Mouse (Mus musculus) hindbrain, embryonic 12.5 days (tissue): ENCODE data around the gene Gm21708. TPM values are rescaled to one million over a fixed set of nuclear protein-coding genes. Genes with fewer than 3 reads are reported as not detected.
"Not testable (repeated sequence)": the region's sequence is repeated elsewhere in the genome, so short reads cannot be mapped to it uniquely, and the experiment has no call there.

ENCODE experiments used
- ATAC-seq: fragments of 200-750 bp; cut with Nextera tagmentation; 2 replicates; pipeline ENCODE4 v1.8.0; 2017; ENCODE audit warnings: moderate TSS enrichment; ENCODE audit not compliant: low FRiP score
- H3K27ac ChIP-seq: fragments of 300-500 bp; sonication (generic); 2 replicates; pipeline ENCODE4 v1.5.1; 2016; ENCODE audit warnings: mild to moderate bottlenecking
- H3K27me3 ChIP-seq: fragments of 300-500 bp; sonication (generic); 2 replicates; pipeline ENCODE4 v1.6.1; 2016; ENCODE audit warnings: mild to moderate bottlenecking
- H3K36me3 ChIP-seq: fragments of 300-500 bp; sonication (generic); 2 replicates; pipeline ENCODE4 v1.6.1; 2016; ENCODE audit warnings: mild to moderate bottlenecking
- H3K4me1 ChIP-seq: fragments of 300-500 bp; sonication (generic); 2 replicates; pipeline ENCODE4 v1.6.1; 2016
- H3K4me2 ChIP-seq: fragments of 300-500 bp; sonication (generic); replicated peaks from 2 replicates; pipeline ENCODE4 v1.6.1; 2016; ENCODE audit warnings: mild to moderate bottlenecking
- H3K4me3 ChIP-seq: fragments of 300-500 bp; sonication (generic); 2 replicates; pipeline ENCODE4 v1.5.1; 2016; ENCODE audit warnings: mild to moderate bottlenecking
- H3K9ac ChIP-seq: fragments of 300-500 bp; sonication (generic); 2 replicates; pipeline ENCODE4 v1.6.1; 2016; ENCODE audit warnings: mild to moderate bottlenecking, moderate library complexity
- H3K9me3 ChIP-seq: fragments of 300-500 bp; sonication (generic); replicated peaks from 2 replicates; pipeline ENCODE4 v1.6.1; 2016; ENCODE audit warnings: mild to moderate bottlenecking
- WGBS: fragments of 180-500 bp; shearing (Covaris S2); methylation state at CpG from one replicate; pipeline ENCODE4 v1.1.7; 2016; 5-methylcytosine and 5-hydroxymethylcytosine counted together
- polyA plus RNA-seq: library from polyadenylated mRNA; unstranded; fragments of >200 nt; fragmentation: Nextera tagmentation; extraction: Ambion mirVana; gene quantifications from 2 replicates; pipeline ENCODE4 v1.2.1, GENCODE M21; 2016

Gm21708 gene
- polyA plus RNA-seq = not detected in 2 replicates

DNA sequence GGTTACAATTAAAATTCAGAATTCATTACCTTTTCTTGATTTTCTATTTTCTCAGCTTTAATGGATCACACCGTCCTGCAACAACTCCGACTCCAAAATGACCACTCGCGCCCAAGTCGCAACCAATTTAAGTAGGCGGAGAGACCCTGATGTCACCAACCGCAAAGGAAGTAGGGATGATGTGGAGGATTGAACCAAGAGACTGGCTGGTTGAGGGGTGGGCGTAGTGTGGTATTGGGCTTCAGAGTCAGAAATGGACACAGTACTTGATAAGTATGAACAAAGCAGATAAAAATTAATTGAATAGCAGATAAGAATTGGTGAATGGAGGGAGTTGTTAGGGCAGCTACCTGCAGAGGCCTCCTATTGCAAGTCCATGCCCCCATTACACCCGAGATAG, at the start of gene Gm21708, which contains the start of gene Gm21704:
Gene Gm21708 (minus strand): TSS at position 101 of the 400 bp plus-strand sequence.
Gene Gm21704 (minus strand): TSS at position 101 of the 400 bp plus-strand sequence.
- H3K4me1 ChIP-seq, H3K4me2 ChIP-seq, H3K27ac ChIP-seq, H3K27me3 ChIP-seq, ATAC-seq, H3K36me3 ChIP-seq, H3K9me3 ChIP-seq, H3K9ac ChIP-seq, H3K4me3 ChIP-seq: not testable (repeated sequence)
- WGBS = no CpG with 5 or more reads among the region's 9 CpGs

Other genes starting within 250 kb of the Gm21708 start
- not detected in 2 replicates for gene Gm21677, start 103.7 kb downstream of the Gm21708 start, polyA plus RNA-seq
- gene Gm21693, start 64.8 kb downstream of the Gm21708 start, polyA plus RNA-seq = not detected in 2 replicates
- not detected in 2 replicates for gene Gm21704, start within 50 bp of the Gm21708 start, polyA plus RNA-seq